ENCODE assay signal across 18 mouse cellular contexts in genomic region chr3:14880277-14880676, GRCm38 (mm10). TPM values are rescaled to one million over a fixed set of nuclear protein-coding genes. Genes with fewer than 3 reads are reported as not detected.
DNase-seq lines count a peak whose midpoint lies in the region; ATAC-seq and TF ChIP-seq lines count a peak whose summit lies in the region.
"Had no signal": no experiment of that assay in that cellular context is flagged by ENCODE, and none has a peak within 500 bp of the region (broad histone marks: within the 10 kb centered on the region; RNA-seq: fewer than 3 reads in every experiment).

No protein-coding gene starts in this region.

- no peaks in the 10 kb centered on the region; the same call in 1 of the 2 replicates for H3K4me1 ChIP-seq in lung, postnatal 0 days (ENCODE audit: insufficient read depth, low read depth, low read length)
- peaks cover 74 to 76% of the 10 kb centered on the region in 2 experiments for H3K4me1 ChIP-seq in liver, embryonic 14.5 days (replicated peaks; ENCODE audit: control insufficient read depth in 2 of 2, insufficient read depth in 2 of 2, low read length in 1 of 2)
- H3K4me1 ChIP-seq: forebrain, embryonic 15.5 days; hindbrain, embryonic 13.5 days had no signal

- no peak overlapping the region for H3K4me2 ChIP-seq in lung, postnatal 0 days (replicated peaks; ENCODE audit: low read depth, low read length)
- peak overlapping the region; percentile 67 for H3K4me2 ChIP-seq in liver, embryonic 14.5 days (ENCODE audit: low read depth)
- H3K4me2 ChIP-seq: forebrain, embryonic 15.5 days; hindbrain, embryonic 13.5 days had no signal

- H3K4me3 ChIP-seq in lung, postnatal 0 days (ENCODE audit: low read depth, low read length): no peak overlapping the region
- H3K4me3 ChIP-seq in liver, embryonic 14.5 days (ENCODE audit: insufficient read depth in 1 of 2, low read depth in 2 of 2, low read length in 2 of 2): no peak overlapping the region
- H3K4me3 ChIP-seq: forebrain, embryonic 15.5 days; hindbrain, embryonic 13.5 days had no signal

- TF ChIP-seq EP300 in lung, postnatal 0 days (IDR thresholded peaks at IDR 0.05): no peak
- no peak for TF ChIP-seq EP300 in liver, embryonic 14.5 days (IDR thresholded peaks at IDR 0.05; ENCODE audit: low read depth)

- H3K9ac ChIP-seq in lung, postnatal 0 days (replicated peaks; ENCODE audit: low read depth): no peak overlapping the region
- peak overlapping the region; percentile 57 for H3K9ac ChIP-seq in liver, embryonic 14.5 days (replicated peaks)
- H3K9ac ChIP-seq: forebrain, embryonic 15.5 days; hindbrain, embryonic 13.5 days had no signal

- H3K36me3 ChIP-seq in lung, postnatal 0 days (ENCODE audit: insufficient read depth, low read length): no peaks in the 10 kb centered on the region
- no peaks in the 10 kb centered on the region for H3K36me3 ChIP-seq in liver, embryonic 14.5 days (replicated peaks; ENCODE audit: control insufficient read depth, insufficient read depth, low read depth)
- no peaks in the 10 kb centered on the region for H3K36me3 ChIP-seq in splenic B cell, adult 2 months (ENCODE audit: control insufficient read depth, insufficient read depth, low read length, poor library complexity, severe bottlenecking)
- H3K36me3 ChIP-seq: forebrain, embryonic 15.5 days; hindbrain, embryonic 13.5 days had no signal

- 69% methylated on average over 2 of the region's 2 CpGs for WGBS in lung, postnatal 0 days
- 26% methylated on average over 2 of the region's 2 CpGs for WGBS in liver, embryonic 14.5 days (ENCODE audit: insufficient replicate concordance)

- no peaks in the 10 kb centered on the region for H3K27me3 ChIP-seq in lung, postnatal 0 days (replicated peaks; ENCODE audit: insufficient read depth, low read length)
- H3K27me3 ChIP-seq in liver, embryonic 14.5 days (ENCODE audit: control insufficient read depth, insufficient read depth, low read length): no peaks in the 10 kb centered on the region
- no peaks in the 10 kb centered on the region for H3K27me3 ChIP-seq in splenic B cell, adult 2 months (ENCODE audit: control insufficient read depth, insufficient read depth, low read length, poor library complexity, severe bottlenecking)
- H3K27me3 ChIP-seq: forebrain, embryonic 15.5 days had no signal

- no peak for TF ChIP-seq CTCF in lung, postnatal 0 days (IDR thresholded peaks at IDR 0.05)
- TF ChIP-seq CTCF in liver, embryonic 14.5 days (IDR thresholded peaks at IDR 0.05; ENCODE audit: low read depth): no peak

- peak; percentile 23 for DNase-seq in lung, postnatal 36 days
- DNase-seq in lung, postnatal 0 days (ENCODE audit: low spot score): no peak
- peak; percentile 35 for DNase-seq in adipocyte (ENCODE audit: low spot score)
- DNase-seq in liver, embryonic 14.5 days (ENCODE audit: low read depth in 3 of 3, low spot score in 3 of 3): no peak
- DNase-seq in splenic B cell, adult 2 months (ENCODE audit: low read depth, low spot score): peak; percentile 93
- no peak for DNase-seq in lung, postnatal 25 days (ENCODE audit: low spot score)
- DNase-seq in urinary bladder, adult 2 months (ENCODE audit: low spot score): no peak
- DNase-seq: cerebellum, postnatal 10 days; heart, adult 11 months; lung, adult 18-20 months; midbrain, embryonic 14.5 days; right cerebral cortex, adult 18-20 months; thymus, postnatal 14 days had no signal

- H3K9me3 ChIP-seq in lung, postnatal 0 days (ENCODE audit: low read length): no peaks in the 10 kb centered on the region
- no peaks in the 10 kb centered on the region for H3K9me3 ChIP-seq in liver, embryonic 14.5 days (ENCODE audit: control insufficient read depth, low read length)
- H3K9me3 ChIP-seq: forebrain, embryonic 15.5 days; hindbrain, embryonic 13.5 days had no signal

- no peak for ATAC-seq in lung, postnatal 0 days
- ATAC-seq in liver, embryonic 14.5 days (ENCODE audit: insufficient read depth): no peak
- ATAC-seq: forebrain, embryonic 15.5 days; intestine, embryonic 16.5 days had no signal

- H3K27ac ChIP-seq in lung, postnatal 0 days (ENCODE audit: low read length): no peak overlapping the region
- peak overlapping the region; percentile 99 for H3K27ac ChIP-seq in liver, embryonic 14.5 days
- H3K27ac ChIP-seq: forebrain, embryonic 15.5 days; hindbrain, embryonic 13.5 days; macrophage; stomach, postnatal 0 days had no signal

RNA-seq across cellular contexts. Expression of gene Car2, which starts 5.8 kb away (rescaled TPM):
- polyA plus RNA-seq in lung, postnatal 0 days (2015; fragmentation: Nextera tagmentation; extraction: Ambion mirVana): 358 and 359 TPM in 2 replicates
- 960 and 1,504 TPM in 2 replicates for polyA plus RNA-seq in liver, embryonic 14.5 days (2012; rRNA removed)
- 2,373 and 2,511 TPM in 2 replicates for polyA plus RNA-seq in liver, embryonic 14.5 days (2014; fragmentation: Nextera tagmentation; extraction: Ambion mirVana)
- 18.4 and 21.6 TPM in 2 replicates for polyA plus RNA-seq in urinary bladder, adult 2 months (2012; rRNA removed)

RNA-seq across cellular contexts. Expression of gene Car3, which starts 17.0 kb away (rescaled TPM):
- 0.13 and 0.14 TPM in 2 replicates for polyA plus RNA-seq in lung, postnatal 0 days (2015; fragmentation: Nextera tagmentation; extraction: Ambion mirVana)
- 30.6 and 33.2 TPM in 2 replicates for polyA plus RNA-seq in liver, embryonic 14.5 days (2012; rRNA removed)
- 80.3 and 134 TPM in 2 replicates for polyA plus RNA-seq in liver, embryonic 14.5 days (2014; fragmentation: Nextera tagmentation; extraction: Ambion mirVana)
- 476 and 674 TPM in 2 replicates for polyA plus RNA-seq in urinary bladder, adult 2 months (2012; rRNA removed)
- polyA plus RNA-seq: macrophage had no signal

Comparison
In these comparisons a context has a peak if more than half of its experiments do, and no peak if none do; other contexts are left out.
1. DNase-seq: peak in lung, postnatal 36 days (single experiment), adipocyte (single experiment) and splenic B cell, adult 2 months (single experiment); none in lung, postnatal 0 days (single experiment), liver, embryonic 14.5 days (0 of 3), lung, postnatal 25 days (single experiment) and urinary bladder, adult 2 months (single experiment).
2. RNA of gene Car2, which starts 5.8 kb away (polyA plus RNA-seq): 960 to 2,511 TPM in liver, embryonic 14.5 days and 358 to 359 TPM in lung, postnatal 0 days; 18.4 to 21.6 TPM in urinary bladder, adult 2 months; every median in the first group is over 10 times any median in the second.
3. RNA of gene Car3, which starts 17.0 kb away (polyA plus RNA-seq): 476 to 674 TPM in urinary bladder, adult 2 months and 30.6 to 134 TPM in liver, embryonic 14.5 days; 0.13 to 0.14 TPM in lung, postnatal 0 days; every median in the first group is over 10 times any median in the second.